Mouse (Mus musculus) ES-Bruce4 (cell line): ENCODE data around the gene St8sia2.

Source experiments
- CTCF ChIP-seq: IDR thresholded peaks from one replicate; pipeline ENCODE4 v1.8.1; 2011; ENCODE audit warnings: low read depth, low read length
- POLR2A ChIP-seq: IDR thresholded peaks from one replicate; pipeline ENCODE4 v1.8.1; 2011; ENCODE audit warnings: low read length; ENCODE audit not compliant: insufficient read depth

DNA sequence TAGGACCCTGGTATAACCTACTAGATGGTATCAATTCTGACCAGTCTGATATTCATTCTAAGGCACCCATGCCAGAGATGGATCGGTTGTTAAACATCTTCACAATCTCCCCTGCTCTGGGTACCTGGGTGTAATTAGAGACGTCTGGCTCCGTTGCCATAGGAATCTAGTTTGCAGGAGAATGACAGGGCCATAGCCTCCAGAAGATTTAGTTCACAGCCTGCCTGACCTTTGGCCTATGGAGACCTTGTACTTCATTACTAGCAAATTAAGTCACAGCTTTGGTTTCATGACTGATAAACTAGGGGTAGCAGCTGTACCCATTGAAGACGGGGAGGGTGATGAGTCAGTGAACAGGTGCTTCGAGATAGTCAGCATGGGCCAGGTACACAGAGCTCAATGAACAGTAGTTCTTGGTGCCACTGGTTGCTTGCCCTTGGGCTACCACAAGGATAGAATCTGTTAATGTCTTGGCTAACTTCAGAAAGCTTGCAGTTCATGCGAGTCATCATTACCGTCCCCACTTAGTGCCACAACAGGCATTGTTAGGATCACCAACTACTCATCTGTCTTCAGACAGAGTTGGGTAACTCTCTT lies 4.4 kb downstream of the St8sia2 start:
- TF ChIP-seq POLR2A (no peak), CTCF (no peak)
